Mouse (Mus musculus) thymus, adult 18-20 months (tissue): ENCODE measurements around the gene Pla2r1.
A peak's percentile ranks its signal among the peaks of the same experiment; 100 is the strongest.

Experiments
- DNase-seq, 2 experiments: peaks; one replicate each; pipeline ENCODE4 v3.0.0; 2022; ENCODE audit warnings: mixed read lengths in 2 of 2

The Pla2r1 gene

GRCm38 (mm10) chr2:60552902-60553682 lies at the start of gene Pla2r1:
Gene Pla2r1, minus strand, starts transcription at chr2:60553308.
- DNase-seq, result peak; percentile 4 to 5

GRCm38 (mm10) chr2:60601326-60601725 lies 48.2 kb upstream of the Pla2r1 start:
- DNase-seq, result no peak

- DNase-seq, result no peak
Measured at GRCm38 (mm10) chr2:60600863-60601262, 47.8 kb upstream of the Pla2r1 start.

- no peak for DNase-seq
Measured at GRCm38 (mm10) chr2:60583416-60583815, 30.3 kb upstream of the Pla2r1 start.

GRCm38 (mm10) chr2:60554561-60554960 lies 1.5 kb upstream of the Pla2r1 start:
- no peak for DNase-seq

GRCm38 (mm10) chr2:60552177-60552901 lies 769 bp downstream of the Pla2r1 start:
- no peak for DNase-seq

DNA sequence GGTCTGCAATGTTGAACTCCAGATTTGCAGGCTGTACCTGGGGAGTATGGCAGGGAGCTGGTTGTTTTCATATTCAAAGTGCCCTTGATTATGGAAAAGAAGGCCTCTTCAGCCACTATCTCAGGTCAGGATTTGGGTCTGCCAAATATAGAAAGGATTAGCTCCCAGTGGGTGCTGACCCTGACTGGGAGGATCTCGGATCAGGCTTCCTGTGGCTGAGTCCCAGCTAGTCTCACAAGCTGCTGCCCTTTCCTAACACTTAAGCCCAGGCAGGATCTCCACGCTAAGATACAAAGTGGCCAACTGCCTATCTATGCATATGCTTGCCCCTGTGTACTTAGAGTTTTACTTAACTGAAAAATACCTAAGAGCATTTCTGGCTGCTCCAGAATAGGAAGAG lies 1.4 kb downstream of the Pla2r1 start:
- DNase-seq, result no peak

DNA sequence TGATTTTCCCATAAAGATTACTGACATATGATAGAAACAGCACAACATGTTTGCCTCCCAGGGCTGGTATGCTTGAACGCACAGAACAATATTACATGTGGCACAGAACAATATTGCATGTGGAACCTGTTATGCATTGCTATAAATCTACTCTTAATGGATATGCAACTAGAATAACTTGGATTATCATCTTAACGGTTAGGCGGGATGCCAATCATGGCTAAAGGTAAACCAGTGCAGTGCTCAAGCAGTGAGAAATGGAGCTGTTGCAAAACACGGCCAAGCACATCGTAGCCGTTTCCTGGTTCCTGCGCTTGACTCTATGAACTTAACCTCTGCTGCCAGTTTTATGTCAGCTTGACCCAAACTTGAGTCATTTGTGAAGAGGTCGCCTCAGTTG lies 2.6 kb downstream of the Pla2r1 start:
- no peak for DNase-seq

DNA sequence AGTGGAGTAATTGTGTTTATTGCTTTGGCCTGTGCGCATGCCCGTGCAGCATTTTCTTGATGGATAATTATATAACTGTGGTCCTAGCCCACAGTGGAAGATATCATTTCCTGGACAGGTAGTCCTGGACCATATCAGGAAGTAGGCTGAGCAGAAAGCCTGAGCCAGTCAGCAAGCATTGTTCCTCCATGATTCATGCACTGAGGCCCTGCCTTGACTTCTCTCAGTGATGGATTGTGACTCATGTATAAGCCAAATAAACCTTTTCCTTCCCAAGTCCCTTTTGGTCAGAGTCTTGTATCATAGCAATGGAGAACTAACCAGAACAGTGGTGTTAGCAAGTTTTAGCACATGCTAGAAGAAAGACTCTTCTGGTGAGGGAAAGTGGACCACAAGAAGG lies 3.3 kb downstream of the Pla2r1 start:
- DNase-seq, result no peak

GRCm38 (mm10) chr2:60546082-60546481 lies 7.0 kb downstream of the Pla2r1 start:
- no peak for DNase-seq

DNA sequence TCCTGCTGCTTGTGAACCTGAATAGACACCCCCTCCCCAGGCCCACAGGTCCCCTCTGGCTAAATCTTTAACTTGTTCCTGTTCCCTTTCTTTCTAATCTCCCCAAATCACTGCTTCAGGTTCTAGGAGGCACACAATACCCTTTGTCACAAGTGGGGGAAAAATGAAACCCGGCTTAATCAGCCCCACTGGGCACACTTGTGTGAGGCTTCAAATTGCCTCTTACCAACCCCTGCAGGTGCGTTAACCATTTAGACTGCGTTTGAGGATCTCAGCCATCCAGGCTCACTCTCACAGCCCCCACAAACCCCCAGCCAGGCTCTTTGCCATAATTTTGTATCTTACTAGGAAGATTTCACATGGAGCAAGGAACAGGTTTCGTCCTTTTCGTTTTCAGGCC lies 9.1 kb downstream of the Pla2r1 start:
- no peak for DNase-seq

- no peak for DNase-seq
Measured at GRCm38 (mm10) chr2:60541745-60542144, 11.4 kb downstream of the Pla2r1 start.

DNA sequence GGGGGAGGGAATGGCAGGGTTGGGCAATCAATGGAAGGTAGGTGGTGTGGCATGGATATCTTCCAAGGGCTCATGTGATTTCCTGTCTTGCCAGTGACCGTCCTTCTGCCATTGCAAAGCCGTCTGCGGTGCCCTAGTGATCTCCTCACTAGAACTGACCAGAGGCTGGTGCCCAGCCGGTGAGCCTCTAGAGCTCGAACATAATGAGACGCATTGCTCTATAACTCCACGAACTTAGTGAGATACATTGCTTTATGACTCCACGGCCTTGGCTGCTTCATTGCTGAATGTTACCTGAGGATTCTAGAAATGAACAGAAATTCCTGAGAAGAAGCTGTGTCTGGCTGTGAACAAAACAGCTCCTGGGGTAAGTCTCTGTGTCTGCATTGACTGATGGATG lies 12.8 kb downstream of the Pla2r1 start:
- DNase-seq, result no peak

DNA sequence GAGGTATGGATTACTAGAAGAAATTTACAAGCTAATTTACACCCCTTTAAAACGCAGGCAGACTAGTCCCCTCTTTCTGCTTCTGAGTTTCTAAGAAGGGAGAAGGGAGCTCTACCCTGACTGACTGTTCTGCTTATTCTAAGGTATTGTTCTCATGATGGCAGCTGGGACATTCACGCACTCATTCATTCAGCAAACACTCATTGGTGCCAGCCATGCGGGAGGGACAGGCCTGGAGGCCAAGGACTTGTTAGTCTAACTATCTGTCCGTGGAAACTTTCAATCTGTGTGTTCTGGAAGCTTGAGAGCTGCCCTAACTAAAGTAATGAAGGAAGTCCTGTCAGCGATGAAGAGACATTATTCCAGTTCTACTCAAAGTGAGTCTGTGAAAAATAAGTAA lies 14.4 kb downstream of the Pla2r1 start:
- no peak for DNase-seq

- DNase-seq, result no peak
Measured at GRCm38 (mm10) chr2:60538274-60538673, 14.8 kb downstream of the Pla2r1 start.

DNA sequence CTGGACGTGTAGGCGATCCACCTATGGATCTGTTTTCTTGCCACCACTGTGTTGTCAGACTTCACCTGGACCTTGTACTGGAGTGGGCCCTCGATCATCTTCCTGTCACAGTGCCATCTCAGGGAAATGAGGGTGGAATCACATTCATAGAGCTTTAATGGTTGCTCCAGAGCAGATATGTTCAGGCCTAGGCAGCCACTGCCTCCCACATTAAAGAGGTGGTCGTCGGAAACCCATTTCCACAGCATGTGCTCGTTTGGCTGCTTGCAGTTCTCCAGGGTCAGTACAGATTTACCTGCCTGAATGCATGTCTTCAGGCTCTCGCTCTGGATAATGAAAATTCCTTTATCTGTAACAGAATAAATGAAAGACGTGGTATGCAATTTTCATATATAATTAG lies 18.4 kb downstream of the Pla2r1 start:
- DNase-seq, result no peak

GRCm38 (mm10) chr2:60533026-60533425 lies 20.1 kb downstream of the Pla2r1 start:
- no peak for DNase-seq

GRCm38 (mm10) chr2:60532495-60532894 lies 20.6 kb downstream of the Pla2r1 start:
- no peak for DNase-seq

DNA sequence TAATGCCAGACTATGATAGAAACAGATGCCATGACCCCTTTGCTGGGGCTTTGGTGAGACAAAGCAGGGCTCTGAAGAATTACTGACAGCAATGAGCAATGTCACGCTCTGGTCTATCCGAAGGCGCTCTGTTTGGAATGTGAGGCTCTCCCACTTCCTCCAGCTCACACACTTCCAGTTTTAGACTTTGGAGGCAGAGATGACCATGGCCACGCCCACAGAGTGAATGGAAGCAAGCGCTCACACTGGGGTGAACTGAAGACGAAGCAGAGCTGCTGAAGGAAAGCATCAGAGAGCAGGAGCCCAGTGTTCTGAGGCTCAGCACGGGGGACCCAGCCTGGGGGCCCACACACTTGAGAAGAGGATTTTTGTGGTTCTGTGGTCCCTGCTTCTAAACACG lies 37.3 kb downstream of the Pla2r1 start:
- no peak for DNase-seq

DNA sequence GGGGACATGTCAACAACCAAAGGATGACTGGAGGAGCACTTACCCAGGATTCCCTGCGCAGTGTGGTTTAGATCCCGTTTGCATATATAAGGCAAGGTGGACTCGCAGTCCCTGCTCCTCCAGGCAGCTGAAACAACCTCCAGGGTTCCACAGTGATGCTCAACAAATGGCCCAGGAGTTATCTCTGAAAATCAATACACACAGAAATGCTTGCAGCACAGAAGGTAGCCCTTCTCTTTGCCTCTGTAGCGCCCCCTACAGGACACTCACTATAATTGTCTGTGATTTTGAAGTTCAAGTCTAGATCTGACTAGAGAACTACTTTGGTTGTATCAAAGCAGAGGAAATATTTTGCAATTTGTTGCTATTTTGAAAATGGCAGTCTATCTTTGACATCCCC lies 38.2 kb downstream of the Pla2r1 start:
- DNase-seq, result no peak

GRCm38 (mm10) chr2:60510718-60511117 lies 42.4 kb downstream of the Pla2r1 start:
- DNase-seq, result no peak

GRCm38 (mm10) chr2:60505145-60505544 lies 48.0 kb downstream of the Pla2r1 start:
- DNase-seq, result no peak

GRCm38 (mm10) chr2:60504718-60505117 lies 48.4 kb downstream of the Pla2r1 start:
- no peak for DNase-seq

GRCm38 (mm10) chr2:60503991-60504390 lies 49.1 kb downstream of the Pla2r1 start:
- no peak for DNase-seq
